Mouse (Mus musculus): Measurements from ENCODE around the gene Epha4.

Epha4 gene

GRCm38 (mm10) chr1:77451541-77451940 is 63.3 kb downstream of the Epha4 start:
- TF ChIP-seq GATA4 (IDR thresholded peaks at IDR 0.05; ENCODE audit: insufficient replicate concordance, low read length): no peak

GRCm38 (mm10) chr1:77450201-77450600 is 64.7 kb downstream of the Epha4 start:
- no peak for TF ChIP-seq GATA4 (IDR thresholded peaks at IDR 0.05; ENCODE audit: insufficient replicate concordance, low read length)

- no peak for TF ChIP-seq GATA4 (IDR thresholded peaks at IDR 0.05; ENCODE audit: insufficient replicate concordance, low read length)
Measured at GRCm38 (mm10) chr1:77447061-77447614, 67.8 kb downstream of the Epha4 start.

- TF ChIP-seq GATA4 (IDR thresholded peaks at IDR 0.05; ENCODE audit: insufficient replicate concordance, low read length): no peak
Measured at GRCm38 (mm10) chr1:77446438-77446837, 68.5 kb downstream of the Epha4 start.

GRCm38 (mm10) chr1:77444648-77445047 is 70.2 kb downstream of the Epha4 start:
- TF ChIP-seq GATA4 (IDR thresholded peaks at IDR 0.05; ENCODE audit: insufficient replicate concordance, low read length): no peak

- TF ChIP-seq GATA4 (IDR thresholded peaks at IDR 0.05; ENCODE audit: insufficient replicate concordance, low read length): no peak
Measured at GRCm38 (mm10) chr1:77441987-77442386, 72.9 kb downstream of the Epha4 start.

- TF ChIP-seq GATA4 (IDR thresholded peaks at IDR 0.05; ENCODE audit: insufficient replicate concordance, low read length): no peak
Measured at GRCm38 (mm10) chr1:77441401-77441800, 73.5 kb downstream of the Epha4 start.

GRCm38 (mm10) chr1:77440512-77440911 is 74.4 kb downstream of the Epha4 start:
- no peak for TF ChIP-seq GATA4 (IDR thresholded peaks at IDR 0.05; ENCODE audit: insufficient replicate concordance, low read length)

- TF ChIP-seq GATA4 (IDR thresholded peaks at IDR 0.05; ENCODE audit: insufficient replicate concordance, low read length): no peak
Measured at GRCm38 (mm10) chr1:77439383-77440074, 75.4 kb downstream of the Epha4 start.

GRCm38 (mm10) chr1:77438639-77439038 is 76.2 kb downstream of the Epha4 start:
- no peak for TF ChIP-seq GATA4 (IDR thresholded peaks at IDR 0.05; ENCODE audit: insufficient replicate concordance, low read length)

- no peak for TF ChIP-seq GATA4 (IDR thresholded peaks at IDR 0.05; ENCODE audit: insufficient replicate concordance, low read length)
Measured at GRCm38 (mm10) chr1:77437881-77438610, 76.8 kb downstream of the Epha4 start.

- no peak for TF ChIP-seq GATA4 (IDR thresholded peaks at IDR 0.05; ENCODE audit: insufficient replicate concordance, low read length)
Measured at GRCm38 (mm10) chr1:77435045-77435444, 79.8 kb downstream of the Epha4 start.

GRCm38 (mm10) chr1:77433148-77433547 is 81.7 kb downstream of the Epha4 start:
- no peak for TF ChIP-seq GATA4 (IDR thresholded peaks at IDR 0.05; ENCODE audit: insufficient replicate concordance, low read length)

- no peak for TF ChIP-seq GATA4 (IDR thresholded peaks at IDR 0.05; ENCODE audit: insufficient replicate concordance, low read length)
Measured at GRCm38 (mm10) chr1:77432489-77432888, 82.4 kb downstream of the Epha4 start.

- TF ChIP-seq GATA4 (IDR thresholded peaks at IDR 0.05; ENCODE audit: insufficient replicate concordance, low read length): no peak
Measured at GRCm38 (mm10) chr1:77429174-77429573, 85.7 kb downstream of the Epha4 start.

- TF ChIP-seq GATA4 (IDR thresholded peaks at IDR 0.05; ENCODE audit: insufficient replicate concordance, low read length): no peak
Measured at GRCm38 (mm10) chr1:77426956-77427355, 87.9 kb downstream of the Epha4 start.

Data from liver, adult (tissue).